Mouse (Mus musculus): ENCODE data around the gene Antxrl.

- TF ChIP-seq POLR2A (IDR thresholded peaks at IDR 0.05; ENCODE audit: borderline replicate concordance, low read depth, low read length) (no peak), CTCF (IDR thresholded peaks at IDR 0.05; ENCODE audit: low read depth, low read length) (no peak)
These were observed 43.7 kb downstream of the Antxrl start for GRCm38 (mm10) chr14:34096161-34096560.
